Mouse (Mus musculus) embryonic fibroblast, embryonic 13.5 days (primary cell): ENCODE measurements at regions not wholly inside any gene's neighbourhood (a gene's known extent, or its start where the extent isn't known, plus 50 kb on each side); places are given as distances from the start of the nearest gene placed in this dataset.

ENCODE experiments used
- CTCF ChIP-seq: IDR thresholded peaks from 2 replicates; pipeline ENCODE4 v1.5.1; 2011; ENCODE audit warnings: mild to moderate bottlenecking, control low read depth, low read length, moderate library complexity, borderline replicate concordance; ENCODE audit not compliant: insufficient read depth
- POLR2A ChIP-seq: IDR thresholded peaks from 2 replicates; pipeline ENCODE4 v1.6.1; 2011; ENCODE audit warnings: low read depth, mild to moderate bottlenecking, control low read depth, low read length, moderate library complexity

- TF ChIP-seq CTCF (no peak), POLR2A (no peak)
Observed at GRCm38 (mm10) chr4:31411770-31412525, 551.9 kb upstream of the Map3k7 start.
